Mouse (Mus musculus) midbrain, embryonic 14.5 days (tissue): ENCODE results near the gene Lonp2. TPM values are rescaled to one million over a fixed set of nuclear protein-coding genes. Genes with fewer than 3 reads are reported as not detected.

Experiments
- ATAC-seq: fragments of 200-750 bp; cut with Nextera tagmentation; 2 replicates; pipeline ENCODE4 v1.8.0; 2017; ENCODE audit warnings: moderate number of reproducible peaks, moderate library complexity; ENCODE audit not compliant: low FRiP score, low TSS enrichment
- DNase-seq: peaks from one replicate; pipeline ENCODE4 v3.0.0-alpha.2; 2015
- H3K27ac ChIP-seq: fragments of 300-500 bp; sonication (generic); replicated peaks from 2 replicates; pipeline ENCODE4 v1.5.1; 2014; ENCODE audit warnings: mild to moderate bottlenecking, low read depth, low read length, moderate library complexity
- H3K27me3 ChIP-seq: fragments of 300-500 bp; sonication (generic); 2 replicates; pipeline ENCODE4 v1.6.1; 2014; ENCODE audit warnings: low read length, control low read depth, mixed read lengths; ENCODE audit not compliant: control insufficient read depth, insufficient read depth
- H3K36me3 ChIP-seq: fragments of 300-500 bp; sonication (generic); 2 replicates; pipeline ENCODE4 v1.6.1; 2014; ENCODE audit warnings: low read length, control low read depth; ENCODE audit not compliant: control insufficient read depth, insufficient read depth
- H3K4me1 ChIP-seq: fragments of 300-500 bp; sonication (generic); 2 replicates; pipeline ENCODE4 v1.6.1; 2014; ENCODE audit warnings: mild to moderate bottlenecking, antibody characterized with exemption, low read length, control low read depth; ENCODE audit not compliant: control insufficient read depth, insufficient read depth
- H3K4me2 ChIP-seq: fragments of 300-500 bp; sonication (generic); 2 replicates; pipeline ENCODE4 v1.6.1; 2014; ENCODE audit warnings: mild to moderate bottlenecking, low read length, moderate library complexity
- H3K4me3 ChIP-seq: fragments of 300-500 bp; sonication (generic); replicated peaks from 2 replicates; pipeline ENCODE4 v1.5.1; 2014; ENCODE audit warnings: low read depth, low read length
- H3K9ac ChIP-seq: fragments of 300-500 bp; sonication (generic); replicated peaks from 2 replicates; pipeline ENCODE4 v1.6.1; 2014; ENCODE audit warnings: mild to moderate bottlenecking, low read length, moderate library complexity
- H3K9me3 ChIP-seq: fragments of 300-500 bp; sonication (generic); 2 replicates; pipeline ENCODE4 v1.6.1; 2016; ENCODE audit warnings: low read length, control low read depth, mixed read lengths; ENCODE audit not compliant: control insufficient read depth
- WGBS: fragments of 180-500 bp; shearing (Covaris S2); extraction: QIAGEN DNeasy Blood & Tissue Kit; methylation state at CpG from one replicate; pipeline ENCODE4 v1.1.7; 2014; 5-methylcytosine and 5-hydroxymethylcytosine counted together
- polyA plus RNA-seq: library from polyadenylated mRNA; unstranded; fragments of >200 nt; fragmentation: Nextera tagmentation; extraction: Ambion mirVana; gene quantifications from 2 replicates; pipeline ENCODE4 v1.2.1, GENCODE M21; 2014

Lonp2 gene
- polyA plus RNA-seq, 1 experiment from 2014 or later: 87.3 TPM

- no peak for DNase-seq
- no peak overlapping the region for H3K4me3 ChIP-seq
- no peak overlapping the region for H3K9ac ChIP-seq
- H3K9me3 ChIP-seq: no peaks in the 10 kb centered on the region
- no peak overlapping the region for H3K27ac ChIP-seq
- H3K4me1 ChIP-seq: no peaks in the 10 kb centered on the region
- H3K27me3 ChIP-seq: no peaks in the 10 kb centered on the region
- H3K36me3 ChIP-seq: no peaks in the 10 kb centered on the region
- ATAC-seq: no peak
- no peak overlapping the region for H3K4me2 ChIP-seq
- 72% methylated on average over 2 of the region's 2 CpGs for WGBS
These were observed 20.7 kb upstream of the Lonp2 start for GRCm38 (mm10) chr8:86603174-86603573.

GRCm38 (mm10) chr8:86604676-86605075 lies 19.2 kb upstream of the Lonp2 start:
- Histone ChIP-seq H3K4me1 (no peaks in the 10 kb centered on the region), H3K27me3 (no peaks in the 10 kb centered on the region), H3K9me3 (no peaks in the 10 kb centered on the region), H3K9ac (no peak overlapping the region), H3K4me2 (no peak overlapping the region), H3K4me3 (no peak overlapping the region), H3K36me3 (no peaks in the 10 kb centered on the region), H3K27ac (no peak overlapping the region)
- no peak for DNase-seq
- ATAC-seq: no peak
- 88% methylated on average over 3 of the region's 3 CpGs for WGBS

DNA sequence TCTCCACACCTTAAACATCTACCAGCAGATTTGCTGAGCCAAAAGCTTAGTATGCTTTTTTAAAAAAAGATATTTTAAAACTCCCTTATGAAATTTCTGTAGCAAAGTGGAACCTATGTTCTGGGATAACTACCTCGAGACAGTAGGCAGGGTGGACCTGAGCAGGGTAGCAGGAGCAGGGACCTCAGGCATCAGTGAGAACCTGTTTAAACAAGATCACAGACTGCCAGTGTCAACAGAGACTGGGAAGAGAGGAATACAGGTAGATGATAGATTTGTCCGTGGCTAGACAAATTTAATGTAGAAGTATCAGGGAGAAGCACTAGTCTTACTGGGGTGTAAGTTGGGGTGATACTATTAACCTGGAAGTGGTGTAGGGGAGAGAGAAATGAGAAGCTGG lies 10.0 kb upstream of the Lonp2 start:
- DNase-seq: no peak
- Histone ChIP-seq H3K4me1 (no peaks in the 10 kb centered on the region), H3K4me3 (no peak overlapping the region), H3K9ac (no peak overlapping the region), H3K4me2 (no peak overlapping the region), H3K36me3 (no peaks in the 10 kb centered on the region), H3K27me3 (no peaks in the 10 kb centered on the region), H3K9me3 (no peaks in the 10 kb centered on the region), H3K27ac (no peak overlapping the region)
- no peak for ATAC-seq
- 79% methylated on average over 2 of the region's 2 CpGs for WGBS

GRCm38 (mm10) chr8:86615095-86615769 lies 8.6 kb upstream of the Lonp2 start:
- no peaks in the 10 kb centered on the region for H3K36me3 ChIP-seq
- H3K9me3 ChIP-seq: no peaks in the 10 kb centered on the region
- ATAC-seq (no peak), DNase-seq (no peak)
- H3K27ac ChIP-seq: no peak overlapping the region
- no peaks in the 10 kb centered on the region for H3K27me3 ChIP-seq
- no peaks in the 10 kb centered on the region for H3K4me1 ChIP-seq
- H3K4me3 ChIP-seq: no peak overlapping the region
- H3K4me2 ChIP-seq: no peak overlapping the region
- H3K9ac ChIP-seq: no peak overlapping the region
- 85% methylated on average over 6 of the region's 6 CpGs for WGBS

DNA sequence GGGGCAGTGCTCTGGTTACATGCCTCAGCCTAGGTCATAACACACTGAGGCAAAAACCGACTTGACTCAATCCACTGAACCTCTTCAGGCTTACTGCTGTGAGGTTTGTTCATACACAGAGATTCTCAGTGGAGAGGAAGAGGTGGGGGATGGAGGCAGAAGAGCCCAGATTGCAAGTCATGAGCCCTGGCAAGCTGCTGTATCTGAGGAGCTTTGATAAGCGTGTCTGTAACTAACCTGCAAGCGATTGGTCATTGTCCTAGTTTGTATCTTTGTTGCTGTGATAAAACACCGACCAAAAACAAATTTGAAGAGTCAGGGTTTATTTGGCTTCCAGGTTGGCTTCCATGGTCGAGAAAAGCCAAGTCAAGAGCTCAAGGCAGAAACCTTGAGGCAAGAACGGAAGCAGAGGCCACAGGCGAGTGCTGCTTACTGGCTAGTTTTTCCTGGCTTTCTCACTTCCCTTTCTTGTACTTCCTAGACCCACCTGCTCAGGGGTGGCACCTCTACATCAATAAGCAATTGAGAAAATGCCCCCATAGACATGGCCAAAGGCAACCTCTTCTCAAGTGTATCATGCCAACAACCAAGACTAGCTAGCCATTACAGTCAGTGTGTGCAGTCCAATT lies 6.0 kb upstream of the Lonp2 start:
- H3K4me1 ChIP-seq: no peaks in the 10 kb centered on the region
- no peak overlapping the region for H3K4me3 ChIP-seq
- no peaks in the 10 kb centered on the region for H3K36me3 ChIP-seq
- H3K27ac ChIP-seq: no peak overlapping the region
- 81% methylated on average over 7 of the region's 7 CpGs for WGBS
- H3K4me2 ChIP-seq: no peak overlapping the region
- no peak overlapping the region for H3K9ac ChIP-seq
- no peak for DNase-seq
- H3K27me3 ChIP-seq: no peaks in the 10 kb centered on the region
- no peak for ATAC-seq
- no peaks in the 10 kb centered on the region for H3K9me3 ChIP-seq

DNA sequence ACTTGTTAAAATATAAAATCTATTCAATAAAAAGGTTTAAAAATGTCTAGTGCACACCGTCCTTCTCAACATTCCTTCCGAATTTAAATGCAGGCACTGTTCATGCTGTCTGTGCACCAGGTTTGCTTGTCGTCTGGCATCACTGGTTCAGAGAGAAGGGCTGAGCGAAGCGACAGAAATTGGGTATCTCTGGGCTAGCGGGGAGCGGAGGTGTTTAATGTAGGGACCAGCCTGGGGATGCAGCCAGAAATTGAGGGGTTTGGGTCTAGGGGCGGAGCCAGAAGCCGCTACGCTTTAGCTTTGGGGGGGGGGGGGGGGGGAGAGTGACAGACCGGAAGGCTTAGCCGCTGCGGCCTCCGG lies 312 bp upstream of the Lonp2 start:
- ATAC-seq: no peak
- WGBS: 4% methylated on average over 14 of the region's 14 CpGs
- H3K27me3 ChIP-seq: no peaks in the 10 kb centered on the region

DNA sequence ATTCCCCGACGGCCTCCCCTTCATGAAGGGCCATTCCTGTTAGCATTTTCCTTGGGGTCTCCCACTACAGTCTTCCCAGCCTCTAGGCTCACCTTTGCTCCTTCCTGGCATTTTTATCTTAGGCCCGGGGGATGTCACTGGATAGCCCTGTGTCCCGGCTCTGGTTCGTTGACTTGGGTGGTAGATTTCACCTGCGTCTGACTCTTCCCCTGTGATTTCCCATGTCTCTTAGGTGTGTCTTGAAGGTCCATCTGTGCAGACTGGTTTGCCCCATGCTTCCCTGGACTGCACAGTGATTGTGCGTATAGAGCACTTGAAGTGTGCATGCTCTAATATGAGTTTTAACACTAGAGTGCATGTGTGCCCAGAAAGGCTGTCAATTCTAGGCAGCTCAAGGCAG lies 1.1 kb downstream of the Lonp2 start:
- Histone ChIP-seq H3K4me2 (peak overlapping the region; percentile 88), H3K9me3 (no peaks in the 10 kb centered on the region), H3K4me1 (peaks cover 10% of the 10 kb centered on the region; the same call in 1 of the 2 replicates), H3K36me3 (no peaks in the 10 kb centered on the region), H3K27ac (no peak overlapping the region), H3K4me3 (peak overlapping the region; percentile 84), H3K9ac (peak overlapping the region; percentile 68), H3K27me3 (no peaks in the 10 kb centered on the region)
- no peak for ATAC-seq
- WGBS: 59% methylated on average over 7 of the region's 7 CpGs
- DNase-seq: no peak

More for the DNA sequence above, 312 bp upstream of the Lonp2 start:
- Histone ChIP-seq H3K27ac (peak overlapping the region; percentile 85), H3K4me1 (peaks cover 10% of the 10 kb centered on the region; the same call in 1 of the 2 replicates), H3K4me3 (peak overlapping the region; percentile 84), H3K36me3 (no peaks in the 10 kb centered on the region), H3K9ac (peak overlapping the region; percentile 74), H3K9me3 (no peaks in the 10 kb centered on the region), H3K4me2 (peak overlapping the region; percentile 88)
- DNase-seq: no peak

DNA sequence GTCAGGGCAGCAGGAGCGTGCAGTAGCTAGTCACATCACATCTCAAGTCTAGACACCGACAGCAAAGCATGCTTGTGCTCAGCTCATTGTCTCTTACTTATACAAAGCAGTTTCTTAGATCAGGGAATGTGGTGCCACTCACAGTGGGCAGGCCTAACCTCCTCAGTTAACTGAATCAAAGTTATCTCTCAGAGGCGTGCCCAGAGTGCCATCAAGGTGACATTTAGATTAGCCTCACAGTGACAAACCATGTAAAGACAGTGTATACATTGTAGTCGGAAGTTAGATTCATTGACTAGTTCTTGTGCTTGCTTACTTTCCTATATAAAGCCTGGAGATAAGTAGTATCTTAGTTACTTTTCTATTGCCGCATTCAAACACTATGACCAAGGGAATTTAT lies 6.4 kb downstream of the Lonp2 start:
- DNase-seq (no peak), ATAC-seq (no peak)
- WGBS: 93% methylated on average over 5 of the region's 5 CpGs
- Histone ChIP-seq H3K36me3 (peaks cover 27% of the 10 kb centered on the region), H3K9me3 (no peaks in the 10 kb centered on the region), H3K4me3 (no peak overlapping the region), H3K4me1 (peaks cover 5% of the 10 kb centered on the region; the same call in 1 of the 2 replicates), H3K27ac (no peak overlapping the region), H3K9ac (no peak overlapping the region), H3K27me3 (no peaks in the 10 kb centered on the region), H3K4me2 (no peak overlapping the region)

- H3K4me2 ChIP-seq: no peak overlapping the region
- ATAC-seq: no peak
- no peaks in the 10 kb centered on the region for H3K9me3 ChIP-seq
- WGBS: 83% methylated on average over 4 of the region's 4 CpGs
- H3K4me1 ChIP-seq: no peaks in the 10 kb centered on the region
- no peak overlapping the region for H3K27ac ChIP-seq
- no peak for DNase-seq
- no peak overlapping the region for H3K9ac ChIP-seq
- H3K27me3 ChIP-seq: no peaks in the 10 kb centered on the region
- no peak overlapping the region for H3K4me3 ChIP-seq
- H3K36me3 ChIP-seq: peaks cover 39% of the 10 kb centered on the region
These were observed 7.6 kb downstream of the Lonp2 start for GRCm38 (mm10) chr8:86631395-86631794.
